In genomic region chr1:194619353-194620244, GRCm38 (mm10) we compare ENCODE assay signal across 8 mouse cellular contexts. TPM values are rescaled to one million over a fixed set of nuclear protein-coding genes. Genes with fewer than 3 reads are reported as not detected.
DNase-seq lines count a peak whose midpoint lies in the region; ATAC-seq and TF ChIP-seq lines count a peak whose summit lies in the region.

No protein-coding gene starts in this region.

- H3K4me2 ChIP-seq in forebrain, postnatal 0 days (ENCODE audit: low read depth), result peak overlapping the region; percentile 89

- no peaks in the 10 kb centered on the region for H3K36me3 ChIP-seq in ES-E14 (ENCODE audit: control insufficient read depth, insufficient read depth, low read length, poor library complexity, severe bottlenecking)
- no peaks in the 10 kb centered on the region for H3K36me3 ChIP-seq in forebrain, postnatal 0 days (ENCODE audit: insufficient read depth)
- no peaks in the 10 kb centered on the region for H3K36me3 ChIP-seq in thymus, adult 2 months (ENCODE audit: control insufficient read depth, insufficient read depth, low read length)

- intact Hi-C loops in heart, postnatal 36 days (cut with DNase I), result loop anchor here (1.0 to 10.0 kb wide), 8 partner anchors 22 to 1235 kb away; no protein-coding TSS in a partner anchor

- no peaks in the 10 kb centered on the region for H3K9me3 ChIP-seq in ES-E14 (ENCODE audit: control insufficient read depth, insufficient read depth, low read depth, low read length)
- no peaks in the 10 kb centered on the region for H3K9me3 ChIP-seq in forebrain, postnatal 0 days (ENCODE audit: low read length)

- under 1% methylated on average over 62 of the region's 62 CpGs for WGBS in forebrain, postnatal 0 days
- 1% methylated on average over 62 of the region's 62 CpGs for WGBS in lung, adult 2 months
- WGBS in thymus, adult 2 months, result 3% methylated on average over 62 of the region's 62 CpGs

- DNase-seq in ES-E14 (ENCODE audit: low read depth, low spot score), result no peak
- DNase-seq in cerebellum, adult 8-10 months, result peak; percentile 90
- DNase-seq in forebrain, postnatal 0 days, result peak; percentile 91
- peak; percentile 87 to 91 for DNase-seq in heart, postnatal 36 days
- DNase-seq in layer of hippocampus, adult 8-10 months (ENCODE audit: low spot score in 2 of 2), result peak; percentile 84 to 90
- peak; percentile 82 for DNase-seq in lung, adult 2 months
- DNase-seq in ovary, postnatal 10 days (ENCODE audit: low spot score), result peak; percentile 83
- peak; percentile 32 for DNase-seq in thymus, adult 2 months

- in situ Hi-C loops in ES-E14 (cut with MboI; ENCODE audit: low sequenced_read_pairs in 2 of 2, unreplicated experiment in 2 of 2), result loop anchor here in 1 of 2 experiments (25.0 kb wide), 1 partner anchor 343 kb away; no protein-coding TSS in a partner anchor

- TF ChIP-seq CTCF in forebrain, postnatal 0 days (IDR thresholded peaks at IDR 0.05; ENCODE audit: low read depth), result peak; percentile 56
- TF ChIP-seq CTCF in lung, adult 2 months (IDR thresholded peaks at IDR 0.05; ENCODE audit: insufficient read depth, low read length), result no peak
- no peak for TF ChIP-seq CTCF in thymus, adult 2 months (IDR thresholded peaks at IDR 0.05; ENCODE audit: borderline replicate concordance, control insufficient read depth, extremely low read depth, insufficient read depth, low read length, poor library complexity)

- H3K27me3 ChIP-seq in forebrain, postnatal 0 days (ENCODE audit: insufficient read depth, low read length), result no peaks in the 10 kb centered on the region
- H3K27me3 ChIP-seq in thymus, adult 2 months (ENCODE audit: control insufficient read depth, insufficient read depth, low read length), result peaks cover 3% of the 10 kb centered on the region; the same call in 1 of the 2 replicates

- H3K4me1 ChIP-seq in ES-E14 (ENCODE audit: control insufficient read depth in 2 of 2, insufficient read depth in 2 of 2, low read length in 2 of 2, poor library complexity in 1 of 2), result peaks cover 0 to 1% of the 10 kb centered on the region in 2 experiments; a peak in 1 of 4 replicates
- H3K4me1 ChIP-seq in forebrain, postnatal 0 days (ENCODE audit: insufficient read depth), result peaks cover 6% of the 10 kb centered on the region; the same call in 1 of the 2 replicates
- H3K4me1 ChIP-seq in lung, adult 2 months (ENCODE audit: control insufficient read depth, insufficient read depth, low read length), result peaks cover 20% of the 10 kb centered on the region
- H3K4me1 ChIP-seq in thymus, adult 2 months (replicated peaks; ENCODE audit: control insufficient read depth, insufficient read depth, low read length), result no peaks in the 10 kb centered on the region; the same call in 1 of the 2 replicates

- H3K27ac ChIP-seq in ES-E14 (ENCODE audit: insufficient read depth, low read depth, low read length, poor library complexity, severe bottlenecking), result no peak overlapping the region
- H3K27ac ChIP-seq in forebrain, postnatal 0 days (ENCODE audit: low read depth, low read length), result peak overlapping the region; percentile 98
- H3K27ac ChIP-seq in thymus, adult 2 months (ENCODE audit: control insufficient read depth, insufficient read depth, low read length), result no peak overlapping the region

- peak overlapping the region; percentile 70 for H3K9ac ChIP-seq in ES-E14 (ENCODE audit: insufficient read depth, low read depth, low read length, poor library complexity, severe bottlenecking)
- H3K9ac ChIP-seq in forebrain, postnatal 0 days, result peak overlapping the region; percentile 97

- peak overlapping the region; percentile 77 to 96 for H3K4me3 ChIP-seq in ES-E14 (ENCODE audit: insufficient read depth in 1 of 2, low read depth in 1 of 2, low read length in 2 of 2, poor library complexity in 1 of 2, severe bottlenecking in 1 of 2)
- peak overlapping the region; percentile 85 for H3K4me3 ChIP-seq in forebrain, postnatal 0 days (ENCODE audit: low read depth, low read length)
- H3K4me3 ChIP-seq in lung, adult 2 months (replicated peaks; ENCODE audit: extremely low read depth, low read depth, low read length), result peak overlapping the region; percentile 91
- H3K4me3 ChIP-seq in thymus, adult 2 months (ENCODE audit: control insufficient read depth, insufficient read depth, low read length), result peak overlapping the region; percentile 30

- ATAC-seq in forebrain, postnatal 0 days, result peak; percentile 92

- peak; percentile 79 for TF ChIP-seq POLR2A in lung, adult 2 months (IDR thresholded peaks at IDR 0.05; ENCODE audit: borderline replicate concordance, extremely low read depth, low read depth, low read length)
- no peak for TF ChIP-seq POLR2A in thymus, adult 2 months (IDR thresholded peaks at IDR 0.05; ENCODE audit: control insufficient read depth, extremely low read depth, insufficient read depth, low read length, poor library complexity)

TF ChIP-seq in ES-E14, 5 proteins besides CTCF, POLR2A, EP300 and RAD21:
- no peak for TF ChIP-seq ZNF384 (IDR thresholded peaks at IDR 0.05; ENCODE audit: low read depth, low read length)
- no peak for TF ChIP-seq MAFK (IDR thresholded peaks at IDR 0.05; ENCODE audit: insufficient read depth, low read depth, low read length)
- TF ChIP-seq ZC3H11A (IDR thresholded peaks at IDR 0.05; ENCODE audit: borderline replicate concordance, low read depth, low read length), result no peak
- TF ChIP-seq HCFC1 (IDR thresholded peaks at IDR 0.05; ENCODE audit: borderline replicate concordance, insufficient read depth, low read length), result no peak
- no peak for TF ChIP-seq CHD2 (IDR thresholded peaks at IDR 0.05; ENCODE audit: low read depth, low read length)

RNA-seq across cellular contexts. Expression of gene Plxna2, which starts 1.6 kb away (rescaled TPM):
- 3.9 and 5.2 TPM in 2 replicates for total RNA-seq in ES-E14 (2012; rRNA removed)
- total RNA-seq in forebrain, postnatal 0 days (2014; rRNA removed), result 69.3 and 83.6 TPM in 2 replicates
- polyA plus RNA-seq in forebrain, postnatal 0 days (2015; fragmentation: Nextera tagmentation; extraction: Ambion mirVana), result 14.5 and 18.6 TPM in 2 replicates
- 10 to 100 TPM; 24.1 to 31.9 TPM for total RNA-seq in heart, postnatal 36 days (2021)
- 10 to 100 TPM; 60.8 to 73.5 (median 66.5) TPM for total RNA-seq in layer of hippocampus, adult 8-10 months (2022)
- polyA plus RNA-seq in lung, adult 2 months (2012; rRNA removed), result 12.0 and 12.8 TPM in 2 replicates
- polyA plus RNA-seq in thymus, adult 2 months (2012; rRNA removed), result 3.2 and 4.0 TPM in 2 replicates

Comparison
In these comparisons a context has a peak if more than half of its experiments do, and no peak if none do; other contexts are left out.
1. H3K4me3 ChIP-seq: peak in every context shown above with its lines; median percentile 91 in lung, adult 2 months; 86 in ES-E14; 85 in forebrain, postnatal 0 days; 30 in thymus, adult 2 months.